Mouse (Mus musculus) heart, postnatal 10 days (tissue): ENCODE results near the gene Nat9. TPM values are rescaled to one million over a fixed set of nuclear protein-coding genes. Genes with fewer than 3 reads are reported as not detected.
A peak's percentile ranks its signal among the peaks of the same experiment; 100 is the strongest.

Experiments
- DNase-seq, 2 experiments: peaks; one replicate each; pipeline ENCODE4 v3.0.0; 2021
- intact Hi-C: fragments of 180-260 bp; cut with DNase I; formaldehyde crosslinking; loops from one replicate; pipeline ENCODE4 v1.15.1; 2025
- total RNA-seq, 2 experiments: library from RNA; stranded (reverse); gene quantifications; 2 replicates each; pipeline ENCODE4 v1.2.3; 2021

The Nat9 gene
- total RNA-seq, 2 experiments from 2014 or later, result 14.8 to 19.9 TPM

- intact Hi-C loops, result no loop called here
- no peak for DNase-seq
Observed at GRCm38 (mm10) chr11:115179191-115179590, 8.5 kb downstream of the Nat9 start.

- no peak for DNase-seq
- intact Hi-C loops, result no loop called here
Observed at GRCm38 (mm10) chr11:115178766-115179165, 8.9 kb downstream of the Nat9 start.

- no peak for DNase-seq
- intact Hi-C loops, result no loop called here
Observed at GRCm38 (mm10) chr11:115177559-115178195, 10.0 kb downstream of the Nat9 start.

- DNase-seq, result peak; percentile 29 to 54
- intact Hi-C loops, result no loop called here
Observed at GRCm38 (mm10) chr11:115176399-115177190, 11.1 kb downstream of the Nat9 start.

- no peak for DNase-seq
- intact Hi-C loops, result no loop called here
Observed at GRCm38 (mm10) chr11:115173549-115174339, 13.9 kb downstream of the Nat9 start.

GRCm38 (mm10) chr11:115172825-115173287 is 14.8 kb downstream of the Nat9 start:
- DNase-seq, result peak; percentile 78 to 83
- intact Hi-C loops, result no loop called here

GRCm38 (mm10) chr11:115171125-115171524 is 16.5 kb downstream of the Nat9 start:
- intact Hi-C loops, result no loop called here

GRCm38 (mm10) chr11:115169430-115169829 is 18.2 kb downstream of the Nat9 start:
- intact Hi-C loops, result no loop called here
- no peak for DNase-seq

More at GRCm38 (mm10) chr11:115171125-115171524, 16.5 kb downstream of the Nat9 start:
- no peak for DNase-seq

- intact Hi-C loops, result no loop called here
- DNase-seq, result no peak
Observed at GRCm38 (mm10) chr11:115167631-115168249, 19.9 kb downstream of the Nat9 start.

- intact Hi-C loops, result no loop called here
- no peak for DNase-seq
Observed at GRCm38 (mm10) chr11:115166776-115167175, 20.9 kb downstream of the Nat9 start.

GRCm38 (mm10) chr11:115164976-115165374 is 22.7 kb downstream of the Nat9 start:
- intact Hi-C loops, result no loop called here

GRCm38 (mm10) chr11:115164341-115164975 is 23.2 kb downstream of the Nat9 start:
- intact Hi-C loops, result no loop called here
- peak in 1 of 2 experiments; percentile 13 for DNase-seq

More at GRCm38 (mm10) chr11:115164976-115165374, 22.7 kb downstream of the Nat9 start:
- peak in 1 of 2 experiments; percentile 18 for DNase-seq

- intact Hi-C loops, result no loop called here
- DNase-seq, result peak in 1 of 2 experiments; percentile 50
Observed at GRCm38 (mm10) chr11:115163568-115164150, 24.0 kb downstream of the Nat9 start.

- DNase-seq, result peak; percentile 98
- intact Hi-C loops, result no loop called here
Observed at GRCm38 (mm10) chr11:115162832-115163480, 24.7 kb downstream of the Nat9 start, which contains the start of gene Slc9a3r1. TSS of gene Slc9a3r1 (plus strand) at chr11:115163341.

GRCm38 (mm10) chr11:115162205-115162601 is 25.5 kb downstream of the Nat9 start:
- intact Hi-C loops, result no loop called here
- no peak for DNase-seq

GRCm38 (mm10) chr11:115161578-115162204 is 26.0 kb downstream of the Nat9 start:
- DNase-seq, result peak in 1 of 2 experiments; percentile 14
- intact Hi-C loops, result loop anchor here (1.0 to 2.0 kb wide), 2 partner anchors 21 to 109 kb away; no protein-coding TSS in a partner anchor

- intact Hi-C loops, result loop anchor here (1.0 to 2.0 kb wide), 2 partner anchors 21 to 110 kb away; no protein-coding TSS in a partner anchor
- DNase-seq, result peak; percentile 73 to 90
Observed at GRCm38 (mm10) chr11:115160883-115161577, 26.6 kb downstream of the Nat9 start.
